9 mouse cellular contexts compared by ENCODE assay signal in genomic region chr19:46975565-46975964, GRCm38 (mm10). TPM values are rescaled to one million over a fixed set of nuclear protein-coding genes. Genes with fewer than 3 reads are reported as not detected.
DNase-seq lines count a peak whose midpoint lies in the region; ATAC-seq lines count a peak whose summit lies in the region.
"Had no signal": no experiment of that assay in that cellular context is flagged by ENCODE, and none has a peak within 500 bp of the region (broad histone marks: within the 10 kb centered on the region; RNA-seq: fewer than 3 reads in every experiment).

No protein-coding gene starts in this region.

- intact Hi-C loops in heart, postnatal 25 days (cut with DNase I), result no loop called here

- no peak for ATAC-seq in hindbrain, embryonic 13.5 days (ENCODE audit: low FRiP score)

- H3K36me3 ChIP-seq in hindbrain, embryonic 13.5 days, result no peaks in the 10 kb centered on the region
- H3K36me3 ChIP-seq: midbrain, embryonic 12.5 days had no signal

- no peaks in the 10 kb centered on the region for H3K9me3 ChIP-seq in hindbrain, embryonic 13.5 days
- H3K9me3 ChIP-seq: midbrain, embryonic 12.5 days had no signal

- no peak overlapping the region for H3K9ac ChIP-seq in hindbrain, embryonic 13.5 days
- H3K9ac ChIP-seq: midbrain, embryonic 12.5 days had no signal

- WGBS in hindbrain, embryonic 13.5 days, result 77% methylated on average over 4 of the region's 4 CpGs

- DNase-seq in cerebellum, adult 11-12 months, result peak; percentile 48
- DNase-seq in cerebellum, adult 8-10 months, result no peak
- peak; percentile 33 for DNase-seq in ovary, adult 18-20 months (ENCODE audit: low spot score)
- DNase-seq in ovary, postnatal 10 days (ENCODE audit: low spot score), result no peak
- peak; percentile 46 for DNase-seq in heart, postnatal 25 days (ENCODE audit: low spot score)
- DNase-seq in frontal cortex, postnatal 36 days (ENCODE audit: low spot score in 2 of 2), result no peak
- DNase-seq in layer of hippocampus, adult 9-11 months, result no peak

- no peak overlapping the region for H3K27ac ChIP-seq in hindbrain, embryonic 13.5 days
- H3K27ac ChIP-seq: midbrain, embryonic 12.5 days had no signal

- H3K4me1 ChIP-seq in hindbrain, embryonic 13.5 days (replicated peaks), result peaks cover 26% of the 10 kb centered on the region

- no peak overlapping the region for H3K4me3 ChIP-seq in hindbrain, embryonic 13.5 days
- H3K4me3 ChIP-seq: midbrain, embryonic 12.5 days had no signal

- H3K27me3 ChIP-seq in hindbrain, embryonic 13.5 days, result no peaks in the 10 kb centered on the region
- H3K27me3 ChIP-seq: midbrain, embryonic 12.5 days had no signal

- H3K4me2 ChIP-seq in hindbrain, embryonic 13.5 days, result no peak overlapping the region
- H3K4me2 ChIP-seq: midbrain, embryonic 12.5 days had no signal

RNA-seq across cellular contexts. Expression of gene Ina, which starts 38.9 kb away (rescaled TPM):
- not detected for total RNA-seq in heart, postnatal 25 days (2021)
- 684 and 706 TPM in 2 replicates for polyA plus RNA-seq in hindbrain, embryonic 13.5 days (2015; fragmentation: Nextera tagmentation; extraction: Ambion mirVana)

RNA-seq across cellular contexts. Expression of gene Nt5c2, which starts 39.4 kb away (rescaled TPM):
- 10 to 100 TPM; 65.0 to 71.7 TPM for total RNA-seq in heart, postnatal 25 days (2021)
- 93.2 and 98.1 TPM in 2 replicates for polyA plus RNA-seq in hindbrain, embryonic 13.5 days (2015; fragmentation: Nextera tagmentation; extraction: Ambion mirVana)

Comparison
In these comparisons a context has a peak if more than half of its experiments do, and no peak if none do; other contexts are left out.
1. DNase-seq: peak in cerebellum, adult 11-12 months (single experiment), ovary, adult 18-20 months (single experiment) and heart, postnatal 25 days (single experiment); none in cerebellum, adult 8-10 months (single experiment), ovary, postnatal 10 days (single experiment), frontal cortex, postnatal 36 days (0 of 2) and layer of hippocampus, adult 9-11 months (single experiment).